Mouse (Mus musculus) mature B cell (primary cell): Measurements from ENCODE around the gene Gm281.

Experiments used
- in situ Hi-C: fragments of 300-500 bp; cut with MboI; formaldehyde crosslinking; loops from 2 replicates; pipeline ENCODE4 v1.14.3; 2019

Gm281 gene

GRCm38 (mm10) chr14:13861416-13861815, 52.9 kb downstream of the Gm281 start:
- in situ Hi-C loops: no loop called here

GRCm38 (mm10) chr14:13812801-13813479, 101.3 kb downstream of the Gm281 start:
- in situ Hi-C loops: no loop called here

DNA sequence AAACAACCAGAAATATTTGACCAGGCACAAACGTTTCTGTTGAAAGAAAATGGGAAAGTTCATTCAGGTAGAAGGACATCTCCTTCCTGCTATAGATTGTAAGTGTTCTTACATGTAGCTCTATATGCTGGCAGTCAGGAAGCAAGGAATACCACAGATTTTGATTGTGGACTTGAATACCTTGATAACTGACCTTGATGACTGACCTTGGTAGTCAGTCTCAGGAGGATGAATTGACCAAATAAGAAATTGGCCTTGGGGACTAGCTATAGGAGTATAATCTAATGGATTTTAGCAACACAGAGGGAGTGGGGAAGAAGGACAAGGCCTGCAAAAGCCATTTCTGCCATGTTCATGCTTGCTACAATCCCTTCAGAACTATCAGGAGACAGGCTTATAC, 123.8 kb downstream of the Gm281 start:
- in situ Hi-C loops: no loop called here

DNA sequence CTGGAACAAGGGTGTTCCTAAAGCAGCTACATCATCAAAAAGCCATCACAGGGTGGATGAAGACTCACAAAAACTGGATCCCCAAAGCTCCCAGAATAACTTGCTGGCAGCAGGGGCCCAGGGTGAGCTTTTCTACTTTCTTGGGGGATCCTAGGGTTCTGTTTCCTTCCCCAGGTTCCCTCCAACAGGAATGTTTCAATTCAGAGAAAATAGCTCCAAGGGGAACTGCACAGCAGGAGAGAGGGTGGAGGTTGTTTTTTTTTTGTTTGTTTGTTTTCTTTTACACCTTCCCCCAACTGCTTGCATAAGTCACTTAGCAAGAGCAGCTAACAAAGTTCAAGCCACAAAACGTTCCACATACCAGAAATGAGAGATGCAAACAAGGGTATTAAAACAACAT, 124.3 kb downstream of the Gm281 start:
- in situ Hi-C loops: no loop called here

DNA sequence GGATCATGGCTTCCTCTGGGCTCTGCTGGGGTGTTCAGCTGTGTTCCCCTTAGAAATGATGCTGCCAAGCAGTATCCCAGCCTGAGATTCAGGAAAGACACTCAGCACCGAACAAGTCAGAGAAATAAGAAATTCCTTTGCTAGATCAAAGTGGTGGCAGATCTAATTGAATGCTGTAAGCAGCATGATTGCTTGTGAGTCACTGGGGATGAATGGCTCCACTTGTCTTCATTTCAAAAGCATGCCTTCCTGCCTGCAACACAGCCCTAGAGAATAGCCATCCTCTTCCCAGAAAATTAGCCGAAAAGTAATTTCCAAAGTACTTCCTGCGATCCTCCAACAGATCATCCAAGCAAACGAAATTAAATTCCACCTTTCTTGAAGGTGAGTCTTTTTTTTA, 131.3 kb downstream of the Gm281 start:
- in situ Hi-C loops: no loop called here

DNA sequence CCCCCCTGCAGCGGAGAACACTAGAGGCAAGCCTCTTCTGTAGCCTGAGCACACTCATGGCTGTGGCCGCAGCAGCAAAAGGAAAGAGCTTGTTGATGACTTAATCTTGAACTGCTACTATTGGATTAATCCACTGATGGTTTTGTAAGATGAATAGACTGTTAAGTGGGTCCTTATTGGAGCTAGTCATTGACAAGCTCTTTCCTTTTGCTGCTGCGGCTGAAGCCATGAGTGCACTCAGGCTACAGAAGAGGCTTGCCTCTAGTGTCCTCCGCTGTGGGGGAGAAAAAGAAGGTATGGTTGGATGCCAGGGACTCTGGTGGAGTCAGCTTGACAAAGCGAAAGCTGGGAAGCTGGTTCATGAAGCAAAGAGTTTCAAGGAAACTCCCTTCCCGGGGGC, 135.9 kb downstream of the Gm281 start:
- in situ Hi-C loops: no loop called here

GRCm38 (mm10) chr14:13771163-13771562, 143.1 kb downstream of the Gm281 start:
- in situ Hi-C loops: no loop called here

DNA sequence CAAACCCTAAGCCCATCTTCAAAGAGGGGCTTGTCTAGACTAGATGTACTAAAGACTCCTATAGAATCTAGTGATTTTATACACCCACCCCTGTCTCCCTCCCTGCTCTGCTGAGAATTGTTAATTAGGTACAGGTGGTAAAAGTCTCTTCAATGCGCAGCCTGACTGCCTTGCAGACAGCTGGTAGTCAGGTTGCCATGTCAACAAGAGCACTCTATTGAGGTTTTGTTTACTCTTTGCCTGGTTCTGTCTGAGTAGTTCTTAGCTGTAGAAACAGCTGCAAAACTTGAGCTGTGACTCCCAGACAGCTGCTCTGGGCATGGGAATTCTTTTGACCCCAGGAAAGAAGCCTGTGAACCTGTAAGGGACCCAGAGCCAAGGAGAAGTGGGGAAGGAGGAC, 143.6 kb downstream of the Gm281 start:
- in situ Hi-C loops: no loop called here
